Mouse (Mus musculus): ENCODE measurements around the gene Bmf. TPM values are rescaled to one million over a fixed set of nuclear protein-coding genes. Genes with fewer than 3 reads are reported as not detected.

The Bmf gene
- 8.8 and 12.4 TPM in 2 replicates for total RNA-seq (2015)
- 9.7 and 11.5 TPM in 2 replicates for total RNA-seq (2017)

- ATAC-seq (ENCODE audit: poor library complexity, severe bottlenecking) = peak; percentile 64
Observed at GRCm38 (mm10) chr2:118549507-118550473, at the start of gene Bmf. Gene Bmf, minus strand, starts transcription at chr2:118549687.

- ATAC-seq (ENCODE audit: poor library complexity, severe bottlenecking) = no peak
Observed at GRCm38 (mm10) chr2:118599087-118599486, 49.6 kb upstream of the Bmf start.

- ATAC-seq (ENCODE audit: poor library complexity, severe bottlenecking) = peak; percentile 97
Observed at GRCm38 (mm10) chr2:118597673-118598568, 48.4 kb upstream of the Bmf start, which contains the start of gene Bub1b. Gene Bub1b, plus strand, starts transcription at chr2:118598211.

- ATAC-seq (ENCODE audit: poor library complexity, severe bottlenecking) = peak; percentile 51
Observed at GRCm38 (mm10) chr2:118591083-118591482, 41.6 kb upstream of the Bmf start.

GRCm38 (mm10) chr2:118587686-118588085 is 38.2 kb upstream of the Bmf start:
- peak; percentile 40; the same call in 1 of the 2 replicates for ATAC-seq (ENCODE audit: poor library complexity, severe bottlenecking)

GRCm38 (mm10) chr2:118586013-118586412 is 36.5 kb upstream of the Bmf start:
- no peak for ATAC-seq (ENCODE audit: poor library complexity, severe bottlenecking)

GRCm38 (mm10) chr2:118573135-118573534 is 23.6 kb upstream of the Bmf start:
- no peak for ATAC-seq (ENCODE audit: poor library complexity, severe bottlenecking)

- ATAC-seq (ENCODE audit: poor library complexity, severe bottlenecking) = no peak
Observed at GRCm38 (mm10) chr2:118572183-118572836, 22.8 kb upstream of the Bmf start.

GRCm38 (mm10) chr2:118570939-118571338 is 21.5 kb upstream of the Bmf start:
- no peak for ATAC-seq (ENCODE audit: poor library complexity, severe bottlenecking)

GRCm38 (mm10) chr2:118567179-118567578 is 17.7 kb upstream of the Bmf start:
- ATAC-seq (ENCODE audit: poor library complexity, severe bottlenecking) = peak; percentile 93

GRCm38 (mm10) chr2:118562431-118562830 is 12.9 kb upstream of the Bmf start:
- peak; percentile 80 for ATAC-seq (ENCODE audit: poor library complexity, severe bottlenecking)

- peak; percentile 35 for ATAC-seq (ENCODE audit: poor library complexity, severe bottlenecking)
Observed at GRCm38 (mm10) chr2:118562015-118562414, 12.5 kb upstream of the Bmf start.

- no peak for ATAC-seq (ENCODE audit: poor library complexity, severe bottlenecking)
Observed at GRCm38 (mm10) chr2:118558426-118558825, 8.9 kb upstream of the Bmf start.

GRCm38 (mm10) chr2:118554356-118554990 is 5.0 kb upstream of the Bmf start:
- peak; percentile 92 for ATAC-seq (ENCODE audit: poor library complexity, severe bottlenecking)

- no peak for ATAC-seq (ENCODE audit: poor library complexity, severe bottlenecking)
Observed at GRCm38 (mm10) chr2:118551606-118552005, 2.1 kb upstream of the Bmf start.

GRCm38 (mm10) chr2:118548421-118549221 is 866 bp downstream of the Bmf start:
- ATAC-seq (ENCODE audit: poor library complexity, severe bottlenecking) = no peak

- ATAC-seq (ENCODE audit: poor library complexity, severe bottlenecking) = peak; percentile 64
Observed at GRCm38 (mm10) chr2:118547541-118548016, 1.9 kb downstream of the Bmf start.

GRCm38 (mm10) chr2:118546798-118547165 is 2.7 kb downstream of the Bmf start:
- no peak for ATAC-seq (ENCODE audit: poor library complexity, severe bottlenecking)

- no peak for ATAC-seq (ENCODE audit: poor library complexity, severe bottlenecking)
Observed at GRCm38 (mm10) chr2:118546104-118546797, 3.2 kb downstream of the Bmf start.
